Mouse (Mus musculus) urinary bladder, adult 2 months (tissue): ENCODE results near the gene Wdr25. TPM values are rescaled to one million over a fixed set of nuclear protein-coding genes. Genes with fewer than 3 reads are reported as not detected.

Experiments
- DNase-seq: peaks from one replicate; pipeline ENCODE4 v3.0.0; 2022; ENCODE audit warnings: low spot score
- polyA plus RNA-seq: library from polyadenylated mRNA; depleted of rRNA; stranded (reverse); fragments of >200 nt; gene quantifications from 2 replicates; pipeline ENCODE4 v1.2.3, GENCODE M21; 2012

The Wdr25 gene
- polyA plus RNA-seq, 1 experiment = 13.6 TPM

DNA sequence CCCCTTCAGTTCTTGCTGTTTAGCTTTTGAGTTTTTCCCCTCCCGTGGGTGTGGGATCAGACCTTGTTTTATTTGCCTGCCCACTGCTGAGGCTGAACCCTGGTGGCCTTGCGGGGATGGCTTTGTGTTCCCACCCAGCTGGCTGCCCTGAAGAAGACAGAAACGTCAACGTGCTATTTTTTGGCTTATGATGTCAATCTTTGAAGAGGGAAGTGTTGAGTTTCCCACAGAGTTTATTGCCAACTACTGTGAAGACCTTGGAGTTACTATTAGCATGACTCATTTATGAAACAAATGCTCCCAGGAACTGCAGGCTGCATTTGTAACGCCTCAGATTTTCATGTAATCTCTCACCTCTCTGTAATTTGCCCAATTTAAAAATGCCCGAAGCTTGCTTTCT, 43.4 kb downstream of the Wdr25 start:
- DNase-seq = no peak

GRCm38 (mm10) chr12:108937506-108937905, 44.1 kb downstream of the Wdr25 start:
- DNase-seq = no peak

- DNase-seq = no peak
Measured at GRCm38 (mm10) chr12:108938844-108939243, 45.4 kb downstream of the Wdr25 start.

- no peak for DNase-seq
Measured at GRCm38 (mm10) chr12:108939317-108939716, 45.9 kb downstream of the Wdr25 start.

- no peak for DNase-seq
Measured at GRCm38 (mm10) chr12:108940255-108940654, 46.8 kb downstream of the Wdr25 start.

DNA sequence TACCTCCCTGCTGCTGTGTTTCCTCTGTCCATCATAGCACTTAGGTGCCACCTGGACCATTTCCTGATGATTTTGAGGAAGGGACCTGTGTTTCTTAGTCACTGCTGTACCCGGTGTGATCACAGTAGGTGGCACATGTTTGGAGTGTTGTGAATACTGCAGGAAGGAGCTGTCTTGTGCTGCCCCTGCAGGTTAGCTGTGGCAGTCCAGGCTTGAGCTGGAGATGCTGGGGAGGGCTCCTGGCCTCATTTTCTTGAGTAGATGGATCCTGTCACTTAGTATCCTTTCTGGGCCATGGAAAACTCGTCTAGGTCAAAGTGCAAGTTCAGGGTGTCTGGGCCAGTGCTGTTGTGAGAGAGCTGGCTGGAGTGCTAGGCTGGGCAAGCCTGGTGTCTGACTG, 47.9 kb downstream of the Wdr25 start:
- no peak for DNase-seq

GRCm38 (mm10) chr12:108942203-108942923, 48.9 kb downstream of the Wdr25 start:
- DNase-seq = no peak

DNA sequence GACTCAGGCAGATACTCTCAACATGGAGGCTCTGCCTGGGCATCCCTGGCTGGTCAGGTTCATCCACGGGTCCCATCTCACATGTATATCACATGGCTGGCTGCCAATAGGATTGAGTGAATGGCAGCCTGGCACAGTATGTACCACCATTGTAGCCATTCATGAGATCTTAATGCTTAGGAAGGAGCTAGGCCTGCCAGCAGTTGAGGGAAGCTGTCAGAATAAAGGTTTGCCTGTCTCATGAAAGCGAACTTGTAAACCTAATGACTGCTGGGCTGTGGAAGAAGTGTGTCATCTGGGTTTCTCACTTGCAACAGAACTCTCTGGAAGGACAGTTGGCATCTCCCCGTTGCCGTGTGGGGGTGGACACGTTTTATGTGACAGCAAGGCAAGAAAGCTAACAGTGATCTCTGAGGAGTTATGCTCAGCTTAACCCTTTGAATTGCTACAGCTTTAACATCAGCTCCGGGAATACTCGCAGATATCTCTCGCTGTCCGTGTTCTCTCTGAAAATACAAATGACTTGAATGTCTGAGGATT, 59.6 kb downstream of the Wdr25 start:
- no peak for DNase-seq

GRCm38 (mm10) chr12:108953838-108954237, 60.4 kb downstream of the Wdr25 start:
- DNase-seq = no peak

GRCm38 (mm10) chr12:108954456-108954855, 61.0 kb downstream of the Wdr25 start:
- no peak for DNase-seq

GRCm38 (mm10) chr12:108958483-108958882, 65.1 kb downstream of the Wdr25 start:
- DNase-seq = no peak

GRCm38 (mm10) chr12:108958991-108959638, 65.7 kb downstream of the Wdr25 start:
- DNase-seq = no peak

DNA sequence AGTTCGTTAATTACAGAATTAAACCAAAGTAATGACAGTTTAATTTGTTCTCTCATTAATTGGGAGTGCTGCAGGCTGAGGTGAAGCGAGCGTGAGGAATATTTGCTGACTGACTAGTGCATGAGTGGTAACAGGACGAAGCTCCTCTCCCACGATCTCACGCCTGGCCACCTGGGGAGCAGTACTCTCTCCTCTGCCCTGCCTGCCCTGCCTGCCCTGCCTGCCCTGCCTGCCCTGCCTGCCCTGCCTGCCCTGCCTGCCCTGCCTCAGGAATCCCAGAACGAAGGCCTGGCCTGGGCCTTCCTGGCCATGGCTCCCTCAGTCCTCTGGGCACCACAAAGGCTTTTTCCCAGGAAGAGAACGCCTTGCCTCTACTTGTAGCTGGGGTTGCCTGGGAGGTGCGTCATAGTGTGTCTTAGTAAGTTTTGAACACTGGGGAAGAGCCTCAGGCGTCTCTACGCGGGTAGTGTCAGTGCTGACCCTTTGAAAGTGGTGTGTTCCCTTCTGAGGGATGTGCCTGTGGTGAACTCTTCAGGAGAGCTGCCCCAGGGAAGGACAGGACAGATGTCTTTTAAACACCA, 66.3 kb downstream of the Wdr25 start:
- DNase-seq = no peak

DNA sequence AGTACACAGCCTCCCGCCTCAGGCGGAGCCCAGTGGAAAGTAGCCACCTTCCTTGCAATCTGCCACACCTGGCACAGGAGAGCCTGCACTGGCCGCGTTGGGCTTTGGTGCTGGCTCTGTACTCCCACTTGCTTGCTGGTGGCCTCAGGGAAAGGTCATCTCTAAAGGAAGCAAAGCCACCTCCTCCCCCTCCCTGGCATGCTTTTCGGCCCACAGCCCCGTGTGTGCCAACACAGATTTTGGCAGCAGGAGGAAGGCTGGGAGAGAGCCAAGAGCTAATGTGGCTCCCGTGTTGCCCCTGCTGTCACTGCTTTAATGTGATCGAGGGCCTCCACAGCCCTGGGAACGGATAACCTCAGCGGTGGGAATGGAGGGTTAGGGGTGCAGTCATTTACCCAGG, 66.8 kb downstream of the Wdr25 start:
- DNase-seq = no peak

DNA sequence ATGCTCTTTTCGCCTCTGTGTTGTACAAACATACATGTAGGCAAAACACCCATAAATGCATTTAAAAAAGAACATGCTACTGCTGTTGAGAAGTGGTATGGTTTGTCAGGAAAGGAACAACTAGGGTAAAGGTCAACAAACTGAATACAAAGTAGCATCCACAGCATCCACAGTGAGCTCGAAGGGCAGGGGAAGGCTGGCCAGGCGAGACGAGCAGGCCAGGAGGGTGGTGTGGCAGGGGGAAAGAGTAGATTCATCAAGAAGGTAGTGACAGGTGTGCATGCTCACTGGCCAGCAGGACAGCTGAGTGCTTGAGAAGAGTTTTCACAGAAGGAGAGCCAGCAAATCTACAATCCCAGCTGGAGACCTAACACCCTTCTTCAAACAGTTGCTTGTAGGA, 74.2 kb downstream of the Wdr25 start:
- no peak for DNase-seq

GRCm38 (mm10) chr12:108968031-108968430, 74.6 kb downstream of the Wdr25 start:
- no peak for DNase-seq

- DNase-seq = no peak
Measured at GRCm38 (mm10) chr12:108971446-108971845, 78.0 kb downstream of the Wdr25 start.

GRCm38 (mm10) chr12:108972234-108972633, 78.8 kb downstream of the Wdr25 start:
- no peak for DNase-seq

- DNase-seq = no peak
Measured at GRCm38 (mm10) chr12:108979977-108980376, 86.5 kb downstream of the Wdr25 start.

GRCm38 (mm10) chr12:108981941-108982683, 88.7 kb downstream of the Wdr25 start:
- no peak for DNase-seq

DNA sequence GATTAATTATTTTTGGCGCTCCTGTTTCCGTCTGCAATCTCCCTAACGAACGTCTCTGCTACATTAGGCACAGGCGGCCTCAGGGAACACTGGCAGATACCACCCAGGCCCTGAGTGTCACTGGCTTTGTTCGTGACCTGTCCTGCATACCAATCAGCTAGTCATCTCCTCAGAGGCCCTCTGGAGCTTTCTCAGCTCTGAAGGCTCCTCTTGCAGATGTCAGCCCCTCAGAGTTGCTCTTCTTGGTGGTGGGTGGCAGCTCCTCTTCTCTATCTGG, 89.2 kb downstream of the Wdr25 start:
- no peak for DNase-seq

GRCm38 (mm10) chr12:108983496-108983895, 90.1 kb downstream of the Wdr25 start:
- DNase-seq = no peak
